Mouse (Mus musculus) adrenal gland, adult 18-20 months (tissue): Measurements from ENCODE around the gene Adprh. TPM values are rescaled to one million over a fixed set of nuclear protein-coding genes. Genes with fewer than 3 reads are reported as not detected.

ENCODE experiments used
- DNase-seq, 2 experiments: peaks; one replicate each; pipeline ENCODE4 v3.0.0; 2021 to 2022; ENCODE audit warnings: low spot score in 2 of 2
- total RNA-seq, 2 experiments: library from RNA; stranded (reverse); gene quantifications; 1 replicate in 1 of 2; 2 replicates in 1 of 2; pipeline ENCODE4 v1.2.3; 2021

Gene Adprh
- total RNA-seq, 2 experiments from 2014 or later, result 32.8 to 39.6 TPM

GRCm38 (mm10) chr16:38399531-38400231 is 52.8 kb downstream of the Adprh start:
- DNase-seq, result peak in 1 of 2 experiments; percentile 48

- DNase-seq, result no peak
These were observed 53.4 kb downstream of the Adprh start for GRCm38 (mm10) chr16:38399076-38399475.

GRCm38 (mm10) chr16:38398266-38398665 is 54.2 kb downstream of the Adprh start:
- DNase-seq, result no peak

GRCm38 (mm10) chr16:38396155-38396554 is 56.3 kb downstream of the Adprh start:
- DNase-seq, result peak; percentile 77 to 89

GRCm38 (mm10) chr16:38395060-38395730 is 57.3 kb downstream of the Adprh start:
- DNase-seq, result no peak

- DNase-seq, result no peak
These were observed 58.3 kb downstream of the Adprh start for GRCm38 (mm10) chr16:38394191-38394618.

Other genes starting within 250 kb of the Adprh start
- gene Nr1i2, start 157.9 kb downstream of the Adprh start, total RNA-seq, result not detected
- under 1 TPM; 0.22 to 0.30 TPM for gene Maats1, start 110.6 kb downstream of the Adprh start, total RNA-seq
- gene Cox17, start 105.7 kb downstream of the Adprh start, total RNA-seq, result 100 to 1,000 TPM; 342 to 359 TPM
- gene Gm21987, start 105.7 kb downstream of the Adprh start, total RNA-seq, result not detected
- gene Popdc2, start 90.5 kb downstream of the Adprh start, total RNA-seq, result 1 to 10 TPM in 1 of 2 experiments, under 1 TPM in 1; 0.80 to 4.6 TPM
- gene Pla1a, start 19.6 kb downstream of the Adprh start, total RNA-seq, result 10 to 100 TPM; 13.9 to 51.8 TPM
- under 1 TPM; 0.53 to 0.70 TPM for gene Cd80, start 2.9 kb upstream of the Adprh start, total RNA-seq
- gene Timmdc1, start 70.0 kb upstream of the Adprh start, total RNA-seq, result 10 to 100 TPM; 43.9 to 51.5 TPM
- gene Poglut1, start 97.6 kb upstream of the Adprh start, total RNA-seq, result 10 to 100 TPM; 27.8 to 29.3 TPM
- gene Tmem39a, start 106.0 kb upstream of the Adprh start, total RNA-seq, result 10 to 100 TPM; 71.5 to 78.4 TPM